Comparison of ENCODE assay signal across 8 mouse cellular contexts in genomic region chr1:155558012-155558842, GRCm38 (mm10). TPM values are rescaled to one million over a fixed set of nuclear protein-coding genes. Genes with fewer than 3 reads are reported as not detected.
DNase-seq lines count a peak whose midpoint lies in the region; ATAC-seq and TF ChIP-seq lines count a peak whose summit lies in the region.

TSS of gene Acbd6 (plus strand) at chr1:155558120.

- TF ChIP-seq POLR2A in testis, adult 2 months (IDR thresholded peaks at IDR 0.05; ENCODE audit: control insufficient read depth, low read depth, low read length) = peak; percentile 50

- H3K4me3 ChIP-seq in forebrain, embryonic 12.5 days (replicated peaks) = peak within 1 kb of the TSS; percentile 94
- peak within 1 kb of the TSS; percentile 82 for H3K4me3 ChIP-seq in heart, postnatal 0 days (ENCODE audit: low read depth, low read length)
- peak within 1 kb of the TSS; percentile 83 for H3K4me3 ChIP-seq in liver, embryonic 16.5 days (ENCODE audit: low read depth, low read length)
- H3K4me3 ChIP-seq in neural tube, embryonic 13.5 days = peak within 1 kb of the TSS; percentile 95
- peak within 1 kb of the TSS; percentile 100 for H3K4me3 ChIP-seq in testis, adult 2 months (ENCODE audit: control insufficient read depth, low read depth, low read length)

- no peak for TF ChIP-seq EP300 in heart, postnatal 0 days (IDR thresholded peaks at IDR 0.05; ENCODE audit: low read depth)

- 0 out of 2 replicates have a peak, but pooled peaks cover 2% of the 10 kb centered on the region for H3K9me3 ChIP-seq in forebrain, embryonic 12.5 days
- no peaks in the 10 kb centered on the region for H3K9me3 ChIP-seq in heart, postnatal 0 days (replicated peaks; ENCODE audit: control insufficient read depth, low read length)
- no peaks in the 10 kb centered on the region for H3K9me3 ChIP-seq in liver, embryonic 16.5 days (replicated peaks; ENCODE audit: control insufficient read depth, low read length)
- peaks cover 2% of the 10 kb centered on the region; the same call in 1 of the 2 replicates for H3K9me3 ChIP-seq in neural tube, embryonic 13.5 days

- peak within 1 kb of the TSS; percentile 91 for H3K9ac ChIP-seq in forebrain, embryonic 12.5 days
- H3K9ac ChIP-seq in heart, postnatal 0 days (replicated peaks; ENCODE audit: low read depth, low read length) = peak within 1 kb of the TSS; percentile 93
- peak within 1 kb of the TSS; percentile 83 for H3K9ac ChIP-seq in liver, embryonic 16.5 days (ENCODE audit: low read depth, low read length)
- H3K9ac ChIP-seq in neural tube, embryonic 13.5 days = peak within 1 kb of the TSS; percentile 93

- under 1% methylated on average over 81 of the region's 83 CpGs for WGBS in forebrain, embryonic 12.5 days
- WGBS in heart, postnatal 0 days = under 1% methylated on average over 81 of the region's 83 CpGs
- WGBS in liver, embryonic 16.5 days (ENCODE audit: insufficient replicate concordance) = under 1% methylated on average over 83 of the region's 83 CpGs
- WGBS in neural tube, embryonic 13.5 days = under 1% methylated on average over 83 of the region's 83 CpGs

- H3K4me2 ChIP-seq in forebrain, embryonic 12.5 days = peak within 1 kb of the TSS; percentile 86
- H3K4me2 ChIP-seq in heart, postnatal 0 days (ENCODE audit: low read depth, low read length) = peak within 1 kb of the TSS; percentile 96
- H3K4me2 ChIP-seq in liver, embryonic 16.5 days (ENCODE audit: low read depth, low read length) = peak within 1 kb of the TSS; percentile 82
- H3K4me2 ChIP-seq in neural tube, embryonic 13.5 days = peak within 1 kb of the TSS; percentile 79

- DNase-seq in CD8-positive naive resting alpha-beta T cell, adult 2 months (ENCODE audit: low read depth in 2 of 2, low spot score in 2 of 2) = peak; percentile 81 to 84
- DNase-seq in c-Kit-positive CD71-negative TER-119-negative erythroid progenitor cells, embryonic 14.5 days (ENCODE audit: low read depth) = peak; percentile 79
- peak; percentile 71 for DNase-seq in heart, postnatal 0 days (ENCODE audit: low spot score)
- DNase-seq in kidney, postnatal 4 days = peak; percentile 83 to 88

- peak within 1 kb of the TSS; percentile 80 for H3K27ac ChIP-seq in forebrain, embryonic 12.5 days
- peak within 1 kb of the TSS; percentile 66 for H3K27ac ChIP-seq in heart, postnatal 0 days (ENCODE audit: low read depth)
- H3K27ac ChIP-seq in liver, embryonic 16.5 days (ENCODE audit: low read length) = peak within 1 kb of the TSS; percentile 78
- H3K27ac ChIP-seq in neural tube, embryonic 13.5 days (replicated peaks) = peak within 1 kb of the TSS; percentile 83
- peak within 1 kb of the TSS; percentile 96 for H3K27ac ChIP-seq in testis, adult 2 months (ENCODE audit: control insufficient read depth, insufficient read depth, low read depth, low read length)

- no peak for TF ChIP-seq CTCF in heart, postnatal 0 days (IDR thresholded peaks at IDR 0.05; ENCODE audit: low read depth)
- TF ChIP-seq CTCF in testis, adult 2 months (IDR thresholded peaks at IDR 0.05; ENCODE audit: control insufficient read depth, insufficient read depth, insufficient replicate concordance, low read depth, low read length) = no peak

- peak; percentile 92 for ATAC-seq in forebrain, embryonic 12.5 days (ENCODE audit: low FRiP score)
- peak; percentile 88 for ATAC-seq in heart, postnatal 0 days (ENCODE audit: insufficient read depth, low read depth)
- peak; percentile 81 for ATAC-seq in liver, embryonic 16.5 days (ENCODE audit: low read depth)
- ATAC-seq in neural tube, embryonic 13.5 days (ENCODE audit: low read depth) = peak; percentile 91

- H3K36me3 ChIP-seq in forebrain, embryonic 12.5 days (replicated peaks) = no peaks in the 10 kb centered on the region
- H3K36me3 ChIP-seq in heart, postnatal 0 days (replicated peaks; ENCODE audit: control insufficient read depth, insufficient read depth, low read length) = no peaks in the 10 kb centered on the region
- H3K36me3 ChIP-seq in liver, embryonic 16.5 days (ENCODE audit: control insufficient read depth, insufficient read depth) = no peaks in the 10 kb centered on the region
- H3K36me3 ChIP-seq in neural tube, embryonic 13.5 days = no peaks in the 10 kb centered on the region
- no peaks in the 10 kb centered on the region for H3K36me3 ChIP-seq in testis, adult 2 months (ENCODE audit: control insufficient read depth, insufficient read depth, low read length)

- no peaks in the 10 kb centered on the region for H3K27me3 ChIP-seq in forebrain, embryonic 12.5 days
- H3K27me3 ChIP-seq in heart, postnatal 0 days (ENCODE audit: control insufficient read depth, insufficient read depth, low read length) = no peaks in the 10 kb centered on the region
- no peaks in the 10 kb centered on the region for H3K27me3 ChIP-seq in liver, embryonic 16.5 days (ENCODE audit: control insufficient read depth, insufficient read depth, low read depth, low read length)
- no peaks in the 10 kb centered on the region for H3K27me3 ChIP-seq in neural tube, embryonic 13.5 days
- H3K27me3 ChIP-seq in testis, adult 2 months (ENCODE audit: control insufficient read depth, insufficient read depth, low read length) = no peaks in the 10 kb centered on the region

- peaks cover 23% of the 10 kb centered on the region for H3K4me1 ChIP-seq in forebrain, embryonic 12.5 days
- peaks cover 19% of the 10 kb centered on the region; the same call in 1 of the 2 replicates for H3K4me1 ChIP-seq in heart, postnatal 0 days (ENCODE audit: control insufficient read depth, insufficient read depth)
- peaks cover 28% of the 10 kb centered on the region for H3K4me1 ChIP-seq in liver, embryonic 16.5 days (ENCODE audit: control insufficient read depth, low read depth, low read length)
- peaks cover 37% of the 10 kb centered on the region for H3K4me1 ChIP-seq in neural tube, embryonic 13.5 days (replicated peaks)
- H3K4me1 ChIP-seq in testis, adult 2 months (ENCODE audit: control insufficient read depth, insufficient read depth, low read length) = peaks cover 5% of the 10 kb centered on the region

RNA-seq across cellular contexts. Expression of gene Acbd6, which starts in this region (rescaled TPM):
- 86.8 and 92.2 TPM in 2 replicates for polyA plus RNA-seq in forebrain, embryonic 12.5 days (2016; fragmentation: Nextera tagmentation; extraction: Ambion mirVana)
- 46.3 and 63.6 TPM in 2 replicates for total RNA-seq in heart, postnatal 0 days (2014; rRNA removed; ENCODE audit: low replicate concordance)
- polyA plus RNA-seq in heart, postnatal 0 days (2015; fragmentation: Nextera tagmentation; extraction: Ambion mirVana) = 55.0 and 55.7 TPM in 2 replicates
- 28.6 and 29.1 TPM in 2 replicates for polyA plus RNA-seq in liver, embryonic 16.5 days (2015; fragmentation: Nextera tagmentation; extraction: Ambion mirVana)
- polyA plus RNA-seq in neural tube, embryonic 13.5 days (2015; fragmentation: Nextera tagmentation; extraction: Ambion mirVana) = 79.6 and 90.6 TPM in 2 replicates
- polyA plus RNA-seq in testis, adult 2 months (2012; rRNA removed) = 227 and 284 TPM in 2 replicates

Comparison
In these comparisons a context has a peak if more than half of its experiments do, and no peak if none do; other contexts are left out.
1. Peak in every context shown above with its lines: DNase-seq, ATAC-seq, H3K4me3 ChIP-seq and H3K27ac ChIP-seq.